Mouse (Mus musculus) urinary bladder, postnatal 25 days (tissue): ENCODE measurements around the gene Fkbp2.

ENCODE experiments used
- DNase-seq: peaks from one replicate; pipeline ENCODE4 v3.0.0; 2022; ENCODE audit warnings: low spot score

Fkbp2 gene

GRCm38 (mm10) chr19:6970460-6971085 is 9.7 kb downstream of the Fkbp2 start:
- no peak for DNase-seq

DNA sequence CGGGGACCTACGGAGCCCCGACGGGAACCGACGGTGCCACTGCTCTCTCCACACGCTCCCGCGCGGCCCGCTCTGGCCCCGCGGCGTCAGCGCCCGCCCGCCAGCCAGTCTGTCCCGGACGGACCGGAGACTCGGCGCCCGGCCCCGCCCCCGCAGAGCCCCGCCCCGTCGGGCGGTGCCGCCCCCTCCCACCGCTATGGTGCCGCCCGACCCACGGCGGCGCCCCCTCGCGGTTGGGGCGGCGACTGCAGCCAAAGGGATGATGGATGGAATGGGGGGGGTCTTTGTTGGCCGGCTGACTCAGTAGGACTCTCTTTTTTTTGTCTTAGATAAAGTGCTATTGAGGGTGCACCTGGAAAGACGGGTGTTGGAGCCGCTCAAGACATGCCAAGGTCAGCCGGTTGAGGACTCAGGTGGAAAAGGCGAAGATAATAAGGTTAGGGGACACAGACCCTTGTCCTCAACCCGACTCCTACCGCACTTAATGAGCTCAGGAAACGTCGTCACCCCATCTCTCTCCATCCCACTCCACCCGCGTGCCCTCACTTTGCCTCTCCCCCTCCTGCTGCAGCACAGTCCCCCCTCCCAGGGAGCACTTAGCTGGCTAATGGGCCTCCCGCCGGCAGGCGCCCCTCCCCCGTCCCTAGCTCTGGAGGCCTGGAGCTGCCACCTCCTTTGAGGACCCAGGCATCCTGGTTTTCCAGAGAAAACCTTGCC is 10.5 kb downstream of the Fkbp2 start:
- DNase-seq: peak; percentile 81

DNA sequence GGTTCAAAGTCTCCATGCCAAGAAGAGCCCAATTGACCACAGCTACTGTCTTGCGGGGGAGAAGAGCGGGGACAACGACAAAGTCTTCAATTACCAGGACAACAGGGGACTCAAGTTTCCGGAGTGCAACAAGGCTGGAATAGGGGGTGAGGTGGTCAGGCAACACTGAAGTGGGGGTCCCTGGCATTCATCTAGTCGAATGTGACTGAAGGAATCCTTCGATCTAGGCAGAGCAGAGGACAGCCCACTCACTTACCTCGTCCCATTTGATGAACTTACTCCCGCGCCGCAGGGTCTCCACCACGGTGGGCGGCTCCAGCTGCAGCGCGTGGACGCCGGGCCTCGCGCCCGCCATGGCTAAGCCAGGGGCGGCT is 11.0 kb downstream of the Fkbp2 start:
- no peak for DNase-seq

GRCm38 (mm10) chr19:6968491-6969271 is 11.6 kb downstream of the Fkbp2 start:
- peak; percentile 49 for DNase-seq

DNA sequence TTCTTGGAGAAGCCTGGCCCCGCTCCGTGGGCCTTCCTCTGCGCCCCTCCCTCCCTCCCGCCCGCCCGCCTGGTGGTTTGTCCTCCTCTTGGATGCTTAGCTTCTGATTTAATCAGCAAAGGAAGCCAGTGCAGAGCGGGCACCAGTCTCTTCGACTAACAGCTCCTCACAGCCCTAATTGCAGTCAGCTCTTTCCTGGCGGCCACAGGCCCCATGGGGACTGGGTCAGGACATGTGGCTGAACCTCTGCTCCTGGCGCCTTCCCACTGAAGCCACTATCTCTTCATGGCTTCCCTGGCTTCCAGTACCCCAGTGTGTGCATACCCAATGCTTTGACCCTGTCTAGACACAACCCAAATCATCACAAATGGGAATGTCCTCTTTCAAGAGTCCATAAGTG is 23.8 kb downstream of the Fkbp2 start:
- DNase-seq: no peak

GRCm38 (mm10) chr19:6955424-6955823 is 24.9 kb downstream of the Fkbp2 start:
- DNase-seq: no peak

DNA sequence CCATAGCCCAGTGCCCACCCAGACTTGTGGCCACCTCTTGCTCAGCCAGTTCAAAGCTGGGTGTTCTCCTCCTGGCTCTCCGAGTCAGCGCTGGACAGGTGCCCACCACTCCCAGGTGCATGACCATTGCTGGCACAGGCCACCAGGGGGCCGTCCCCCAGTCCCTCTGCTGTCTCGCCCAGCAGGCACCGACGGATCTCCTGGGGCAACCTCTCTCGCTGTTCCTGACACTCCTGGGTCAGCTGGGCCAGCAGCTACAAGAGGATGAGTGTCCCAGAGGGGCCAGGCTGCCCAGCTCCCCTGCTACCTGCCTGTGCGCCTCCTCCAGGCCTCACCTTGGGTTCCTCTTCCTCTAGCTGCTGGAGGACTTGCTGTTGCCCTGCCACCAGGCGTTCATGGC is 26.3 kb downstream of the Fkbp2 start:
- peak; percentile 51 for DNase-seq

- peak; percentile 52 for DNase-seq
Measured at GRCm38 (mm10) chr19:6952712-6953037, 27.6 kb downstream of the Fkbp2 start.

GRCm38 (mm10) chr19:6951994-6952711 is 28.1 kb downstream of the Fkbp2 start:
- peak; percentile 71 for DNase-seq

GRCm38 (mm10) chr19:6951381-6951968 is 28.8 kb downstream of the Fkbp2 start:
- DNase-seq: peak; percentile 86

DNA sequence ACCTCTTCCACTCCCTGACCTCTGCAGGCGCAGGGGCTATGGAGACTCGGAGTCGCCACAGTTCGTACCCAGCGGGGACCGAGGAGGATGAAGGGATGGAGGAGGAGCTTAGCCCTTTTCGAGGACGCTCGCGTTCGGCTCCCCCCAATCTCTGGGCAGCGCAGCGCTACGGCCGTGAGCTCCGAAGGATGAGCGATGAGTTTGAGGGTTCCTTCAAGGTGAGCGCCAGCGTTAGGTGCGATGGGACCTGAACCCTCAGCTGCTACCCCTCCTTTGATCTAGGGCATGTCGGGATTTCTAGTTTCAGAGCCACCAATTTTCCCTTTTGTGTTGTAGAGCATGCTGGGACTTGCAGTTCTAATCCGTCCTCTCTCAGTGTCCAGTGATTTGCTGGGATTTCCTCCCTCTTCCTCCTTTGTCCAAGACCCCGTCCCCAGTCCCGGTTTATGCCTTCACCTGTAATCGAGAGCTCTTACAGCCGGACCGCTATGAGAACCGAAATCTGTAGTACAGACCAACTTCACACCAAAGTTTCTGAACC is 29.6 kb downstream of the Fkbp2 start:
- DNase-seq: peak; percentile 46

DNA sequence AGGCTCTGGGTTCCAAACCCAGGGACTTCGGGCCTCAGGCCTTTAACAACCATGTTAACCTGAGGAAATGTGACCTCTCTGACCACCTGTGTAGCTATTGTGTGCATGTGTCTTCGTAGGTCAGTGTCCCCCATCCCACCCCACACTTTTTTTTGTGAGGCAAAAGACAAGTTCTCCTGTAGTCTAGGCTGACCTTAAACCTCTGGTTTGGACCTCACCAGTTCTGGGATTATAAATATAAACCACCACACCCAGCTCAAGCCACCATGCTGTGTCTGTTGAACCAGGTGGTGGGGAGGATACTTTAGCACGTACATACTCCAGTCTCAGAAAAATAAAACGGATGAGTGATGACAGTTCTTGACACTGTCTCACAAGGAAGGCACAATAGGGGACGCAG is 30.4 kb downstream of the Fkbp2 start:
- no peak for DNase-seq

- no peak for DNase-seq
Measured at GRCm38 (mm10) chr19:6949532-6949931, 30.8 kb downstream of the Fkbp2 start.

DNA sequence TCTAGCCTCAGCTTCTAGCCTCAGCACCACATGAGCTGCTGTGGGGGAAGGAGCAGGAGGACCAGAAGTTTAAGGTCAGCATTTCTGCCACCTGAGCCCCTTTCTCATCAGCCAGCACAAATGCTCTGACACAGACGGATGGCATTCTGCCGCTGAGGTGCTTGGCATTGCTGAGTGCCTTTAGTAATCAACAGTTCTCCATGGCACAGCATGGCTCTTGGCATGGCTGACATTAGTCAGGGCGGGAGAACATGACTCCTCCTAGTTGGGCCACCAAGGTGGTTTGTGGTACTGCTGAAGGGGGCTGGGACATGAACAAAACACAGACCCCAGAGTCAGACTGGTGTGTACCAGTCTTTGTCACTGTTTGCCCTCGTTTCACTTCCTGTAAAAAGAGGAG is 32.1 kb downstream of the Fkbp2 start:
- no peak for DNase-seq

- no peak for DNase-seq
Measured at GRCm38 (mm10) chr19:6947742-6948141, 32.6 kb downstream of the Fkbp2 start.

GRCm38 (mm10) chr19:6943709-6944108 is 36.6 kb downstream of the Fkbp2 start:
- DNase-seq: no peak

- DNase-seq: no peak
Measured at GRCm38 (mm10) chr19:6942764-6943163, 37.5 kb downstream of the Fkbp2 start.

GRCm38 (mm10) chr19:6942249-6942691 is 38.0 kb downstream of the Fkbp2 start, which contains the start of gene Gpr137:
Gene Gpr137, minus strand, starts transcription at chr19:6942480.
- peak; percentile 87 for DNase-seq

GRCm38 (mm10) chr19:6941372-6942248 is 38.7 kb downstream of the Fkbp2 start, which contains the start of gene Bad:
Gene Bad, plus strand, starts transcription at chr19:6941861.
- DNase-seq: peak; percentile 97
